Mouse (Mus musculus) stomach, postnatal 0 days (tissue): ENCODE results near the gene Rnf135.

ENCODE experiments used
- CTCF ChIP-seq: IDR thresholded peaks from 2 replicates; pipeline ENCODE4 v1.5.1; 2016; ENCODE audit warnings: antibody characterized with exemption, low read depth, mild to moderate bottlenecking, moderate library complexity
- EP300 ChIP-seq: optimal IDR thresholded peaks from 2 replicates; pipeline ENCODE3; 2016; ENCODE audit warnings: antibody characterized with exemption

DNA sequence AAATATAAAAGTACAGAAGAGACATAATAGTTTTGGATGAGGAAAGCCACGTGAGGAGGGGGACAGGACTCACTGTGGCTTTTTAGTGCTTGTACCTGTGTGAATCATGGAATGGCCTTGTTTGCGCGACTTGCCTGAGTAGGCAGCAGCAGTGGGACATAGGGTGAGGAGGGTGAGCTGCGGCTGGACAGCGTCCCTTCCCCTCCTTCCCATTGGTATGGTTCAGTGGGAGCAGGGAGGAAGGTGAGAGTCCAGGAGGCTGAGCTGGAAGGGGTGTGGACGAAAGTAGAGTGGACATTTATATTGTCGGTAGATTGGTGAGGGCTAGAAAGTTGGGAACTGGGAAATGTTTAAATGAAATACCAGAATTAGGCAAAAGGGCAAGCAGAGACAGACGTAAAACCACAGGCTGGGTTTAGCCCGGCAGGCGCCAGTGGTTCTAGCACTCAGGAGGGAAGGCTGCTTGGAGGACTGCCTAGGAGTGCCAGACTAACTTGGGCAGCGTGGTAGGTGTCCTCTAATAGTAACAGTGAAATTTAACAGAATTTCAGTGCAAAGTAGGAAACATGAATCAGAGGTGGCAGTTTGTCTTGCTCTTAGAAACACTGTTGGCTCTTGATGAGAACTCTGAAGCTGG, 35.1 kb downstream of the Rnf135 start:
- TF ChIP-seq EP300 (no peak), CTCF (no peak)
